Mouse (Mus musculus): ENCODE measurements around the gene D17Wsu92e. TPM values are rescaled to one million over a fixed set of nuclear protein-coding genes. Genes with fewer than 3 reads are reported as not detected.

D17Wsu92e gene
- total and polyA plus RNA-seq, 2 experiments, result 93.0 to 159 TPM

DNA sequence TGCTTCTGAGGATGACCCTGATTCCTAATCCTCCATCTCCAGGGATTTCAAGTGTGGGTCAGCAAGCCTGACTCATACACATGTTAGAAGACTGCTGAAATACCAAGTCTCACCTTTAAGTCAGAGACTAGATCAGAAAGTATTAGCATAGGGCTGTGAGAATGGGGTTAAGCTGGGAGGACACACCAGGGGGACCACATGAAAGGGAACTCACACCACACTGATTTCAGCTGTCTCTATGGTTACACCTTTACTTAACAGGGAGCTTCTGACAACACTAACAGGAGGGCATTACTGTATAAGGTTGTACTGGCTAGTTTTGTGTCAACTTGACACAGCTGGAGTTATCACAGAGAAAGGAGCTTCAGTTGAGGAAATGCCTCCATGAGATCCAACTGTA is 5.8 kb downstream of the D17Wsu92e start:
- Histone ChIP-seq H3K27ac (replicated peaks; ENCODE audit: insufficient read depth, low read depth, low read length) (no peak overlapping the region), H3K36me3 (ENCODE audit: control insufficient read depth, insufficient read depth, low read length) (no peaks in the 10 kb centered on the region; the same call in 1 of the 2 replicates), H3K9ac (ENCODE audit: low read depth, low read length) (no peak overlapping the region), H3K27me3 (ENCODE audit: control insufficient read depth, insufficient read depth, low read length) (no peaks in the 10 kb centered on the region), H3K79me2 (ENCODE audit: control insufficient read depth, insufficient read depth, low read length) (peaks cover 67% of the 10 kb centered on the region), H3K4me1 (ENCODE audit: control insufficient read depth, insufficient read depth, low read length) (peaks cover 50% of the 10 kb centered on the region), H3K4me3 (ENCODE audit: insufficient read depth, low read depth, low read length) (no peak overlapping the region)
- no peak for DNase-seq (ENCODE audit: extremely low read depth, low read depth, low spot score)
- TF ChIP-seq POLR2A (IDR thresholded peaks at IDR 0.05; ENCODE audit: extremely low read depth, insufficient read depth, low read length) (no peak), CTCF (IDR thresholded peaks at IDR 0.05; ENCODE audit: low read depth, low read length) (no peak)

DNA sequence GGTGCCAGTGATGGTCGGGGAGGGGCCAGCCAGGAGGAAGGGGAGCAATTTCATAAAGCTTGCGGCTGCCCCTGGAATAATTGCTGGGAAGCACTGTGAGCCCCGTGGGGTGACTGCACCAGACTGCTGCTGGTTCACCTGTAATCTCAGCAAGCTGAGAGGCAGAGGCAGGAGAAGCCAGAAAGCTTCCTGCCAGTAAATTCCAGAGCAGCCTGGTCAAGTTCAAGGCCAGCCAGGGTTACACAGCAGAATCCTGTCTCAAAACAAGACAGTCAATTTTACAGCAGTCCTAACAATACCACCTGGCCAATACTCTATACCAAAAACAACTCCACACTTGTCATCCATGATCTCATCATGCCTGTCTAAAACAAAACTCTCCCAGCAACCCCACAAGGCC is 8.5 kb downstream of the D17Wsu92e start:
- peak; percentile 81 for DNase-seq (ENCODE audit: extremely low read depth, low read depth, low spot score)
- Histone ChIP-seq H3K27me3 (ENCODE audit: control insufficient read depth, insufficient read depth, low read length) (no peaks in the 10 kb centered on the region), H3K4me3 (ENCODE audit: insufficient read depth, low read depth, low read length) (no peak overlapping the region), H3K27ac (replicated peaks; ENCODE audit: insufficient read depth, low read depth, low read length) (peak overlapping the region; percentile 74), H3K79me2 (ENCODE audit: control insufficient read depth, insufficient read depth, low read length) (peaks cover 63% of the 10 kb centered on the region), H3K9ac (ENCODE audit: low read depth, low read length) (no peak overlapping the region), H3K4me1 (ENCODE audit: control insufficient read depth, insufficient read depth, low read length) (peaks cover 48% of the 10 kb centered on the region), H3K36me3 (ENCODE audit: control insufficient read depth, insufficient read depth, low read length) (no peaks in the 10 kb centered on the region; the same call in 1 of the 2 replicates)
- TF ChIP-seq POLR2A (IDR thresholded peaks at IDR 0.05; ENCODE audit: extremely low read depth, insufficient read depth, low read length), result no peak
- TF ChIP-seq CTCF (IDR thresholded peaks at IDR 0.05; ENCODE audit: low read depth, low read length), result no peak
- WGBS, result 36% methylated on average over 3 of the region's 3 CpGs

DNA sequence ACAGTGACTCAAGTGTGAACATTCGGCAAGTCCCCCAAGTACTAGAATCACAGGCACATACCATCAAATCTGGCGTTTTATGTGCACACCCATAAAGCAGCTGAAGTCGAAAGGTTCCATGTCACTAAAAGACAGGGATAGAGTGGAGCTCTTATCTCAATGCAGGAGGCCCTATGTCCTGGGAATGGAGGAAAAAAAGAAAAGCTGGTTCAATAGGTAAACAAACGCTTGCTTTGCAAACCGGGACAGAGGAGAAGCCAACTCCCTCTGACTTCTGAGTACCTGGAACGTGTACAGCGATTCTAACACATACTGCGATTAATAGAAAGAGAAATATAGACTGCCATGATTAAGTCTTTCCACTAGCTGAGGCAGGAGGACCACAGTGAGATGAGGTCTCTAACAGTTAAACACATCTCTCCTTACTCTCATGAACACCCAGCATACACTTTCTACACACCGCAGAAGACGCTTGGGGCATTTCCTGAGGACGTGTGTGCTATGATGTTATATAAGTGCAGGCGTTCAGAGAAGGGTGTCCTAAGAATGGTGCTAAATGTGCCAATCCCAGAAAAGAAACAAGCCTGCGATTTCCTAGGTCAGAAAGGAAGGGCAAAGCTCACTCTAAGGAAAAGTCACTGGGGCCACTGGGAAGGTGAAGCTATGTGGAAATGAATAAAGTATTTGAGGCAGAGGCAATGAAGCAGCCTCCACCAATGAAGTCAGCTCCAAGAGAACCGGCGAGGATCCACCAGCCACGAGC is 9.7 kb downstream of the D17Wsu92e start:
- no peak overlapping the region for H3K9ac ChIP-seq (ENCODE audit: low read depth, low read length)
- TF ChIP-seq CTCF (IDR thresholded peaks at IDR 0.05; ENCODE audit: low read depth, low read length), result no peak
- no peak for TF ChIP-seq POLR2A (IDR thresholded peaks at IDR 0.05; ENCODE audit: extremely low read depth, insufficient read depth, low read length)
- peaks cover 60% of the 10 kb centered on the region for H3K79me2 ChIP-seq (ENCODE audit: control insufficient read depth, insufficient read depth, low read length)
- H3K27me3 ChIP-seq (ENCODE audit: control insufficient read depth, insufficient read depth, low read length), result no peaks in the 10 kb centered on the region
- H3K27ac ChIP-seq (replicated peaks; ENCODE audit: insufficient read depth, low read depth, low read length), result peak overlapping the region; percentile 74
- peak; percentile 73 for DNase-seq (ENCODE audit: extremely low read depth, low read depth, low spot score)
- whole genome bisulfite sequencing, result 27% methylated on average over 16 of the region's 16 CpGs
- H3K36me3 ChIP-seq (ENCODE audit: control insufficient read depth, insufficient read depth, low read length), result no peaks in the 10 kb centered on the region; the same call in 1 of the 2 replicates
- H3K4me3 ChIP-seq (ENCODE audit: insufficient read depth, low read depth, low read length), result no peak overlapping the region; the same call in 1 of the 2 replicates
- H3K4me1 ChIP-seq (ENCODE audit: control insufficient read depth, insufficient read depth, low read length), result peaks cover 56% of the 10 kb centered on the region

DNA sequence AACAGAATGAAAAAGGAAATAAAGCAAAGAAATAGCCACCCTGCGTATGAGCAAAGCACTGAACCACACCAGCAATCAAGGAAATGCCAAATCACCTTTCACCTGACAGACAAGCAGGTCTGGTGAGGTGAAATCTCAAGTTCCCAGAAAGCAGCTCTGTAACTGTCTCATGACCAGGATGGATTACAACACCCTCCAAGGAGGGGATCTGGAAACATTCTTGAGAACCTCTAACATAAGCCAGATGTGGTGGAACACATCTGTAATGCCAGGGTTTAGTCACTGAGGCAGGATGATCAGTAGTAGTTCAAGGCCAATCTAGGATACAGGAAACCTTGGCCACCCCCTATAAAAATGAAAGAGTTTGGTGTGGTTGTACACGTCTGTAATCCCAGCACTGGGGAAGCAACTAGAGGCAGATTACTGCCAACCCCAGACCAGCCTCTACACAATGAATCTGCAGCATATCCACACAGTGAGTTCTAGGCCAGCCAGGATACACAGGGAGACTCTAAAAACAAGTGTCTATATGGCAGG is 12.8 kb downstream of the D17Wsu92e start:
- no peak for TF ChIP-seq POLR2A (IDR thresholded peaks at IDR 0.05; ENCODE audit: extremely low read depth, insufficient read depth, low read length)
- no peak for TF ChIP-seq CTCF (IDR thresholded peaks at IDR 0.05; ENCODE audit: low read depth, low read length)
- no peaks in the 10 kb centered on the region; the same call in 1 of the 2 replicates for H3K36me3 ChIP-seq (ENCODE audit: control insufficient read depth, insufficient read depth, low read length)
- peaks cover 64% of the 10 kb centered on the region for H3K4me1 ChIP-seq (ENCODE audit: control insufficient read depth, insufficient read depth, low read length)
- DNase-seq (ENCODE audit: extremely low read depth, low read depth, low spot score), result peak; percentile 46
- H3K79me2 ChIP-seq (ENCODE audit: control insufficient read depth, insufficient read depth, low read length), result peaks cover 66% of the 10 kb centered on the region
- H3K4me3 ChIP-seq (ENCODE audit: insufficient read depth, low read depth, low read length), result no peak overlapping the region
- no peak overlapping the region for H3K9ac ChIP-seq (ENCODE audit: low read depth, low read length)
- no peaks in the 10 kb centered on the region for H3K27me3 ChIP-seq (ENCODE audit: control insufficient read depth, insufficient read depth, low read length)
- 19% methylated on average over 2 of the region's 2 CpGs for WGBS
- H3K27ac ChIP-seq (replicated peaks; ENCODE audit: insufficient read depth, low read depth, low read length), result peak overlapping the region; percentile 39

DNA sequence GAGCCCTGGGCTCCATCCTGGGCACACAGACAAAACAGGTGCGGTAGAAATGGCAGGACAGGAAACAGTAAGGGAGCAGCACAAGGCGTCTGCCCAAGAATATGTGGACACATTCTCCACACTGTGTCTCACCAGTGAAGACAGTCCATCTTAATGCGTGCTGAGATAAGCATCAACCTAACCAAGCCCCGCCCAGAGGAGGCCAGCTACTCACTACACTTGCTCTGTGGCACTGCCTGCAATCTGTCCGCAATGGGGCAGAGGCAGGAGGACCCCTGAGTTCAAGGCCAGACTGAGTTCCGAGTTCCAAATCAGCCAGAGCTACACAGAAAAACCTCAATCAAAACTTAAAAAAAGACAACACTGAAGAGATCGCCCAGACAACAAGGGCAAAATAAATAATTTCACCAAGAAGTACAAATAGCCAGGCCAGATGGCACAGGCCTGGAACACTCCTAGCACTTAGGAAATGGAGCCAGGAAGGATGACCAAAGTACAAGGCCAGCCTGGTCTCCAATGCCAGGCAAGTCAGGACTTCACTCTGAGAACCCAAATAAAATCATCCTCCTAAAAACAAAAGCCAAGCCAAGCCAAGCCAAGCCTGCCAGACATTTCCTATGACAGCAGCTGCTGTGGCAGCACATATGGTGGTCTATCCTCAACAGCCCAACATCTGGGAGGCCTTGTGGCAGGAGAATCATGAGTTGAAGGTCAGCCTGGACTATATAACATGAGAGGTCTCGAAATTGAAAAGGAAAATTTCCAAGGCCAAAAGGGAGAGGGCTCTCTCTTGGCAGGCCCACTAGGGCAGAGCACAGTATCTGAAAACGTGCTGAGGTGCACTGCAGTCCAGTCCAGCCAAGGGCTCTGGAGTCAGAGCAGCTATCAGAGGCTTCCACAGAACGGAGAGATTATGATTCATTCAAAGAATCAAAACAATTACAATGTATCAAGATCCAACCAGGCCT is 15.4 kb downstream of the D17Wsu92e start:
- Histone ChIP-seq H3K4me1 (ENCODE audit: control insufficient read depth, insufficient read depth, low read length) (peaks cover 49% of the 10 kb centered on the region), H3K27ac (replicated peaks; ENCODE audit: insufficient read depth, low read depth, low read length) (peak overlapping the region; percentile 76), H3K9ac (ENCODE audit: low read depth, low read length) (0 out of 2 replicates have a peak overlapping the region, but pooled peaks have one; percentile 7), H3K36me3 (ENCODE audit: control insufficient read depth, insufficient read depth, low read length) (no peaks in the 10 kb centered on the region; the same call in 1 of the 2 replicates), H3K79me2 (ENCODE audit: control insufficient read depth, insufficient read depth, low read length) (peaks cover 54% of the 10 kb centered on the region), H3K4me3 (ENCODE audit: insufficient read depth, low read depth, low read length) (no peak overlapping the region), H3K27me3 (ENCODE audit: control insufficient read depth, insufficient read depth, low read length) (no peaks in the 10 kb centered on the region)
- 32% methylated on average over 10 of the region's 10 CpGs for WGBS
- peak; percentile 87 for DNase-seq (ENCODE audit: extremely low read depth, low read depth, low spot score)
- no peak for TF ChIP-seq CTCF (IDR thresholded peaks at IDR 0.05; ENCODE audit: low read depth, low read length)
- no peak for TF ChIP-seq POLR2A (IDR thresholded peaks at IDR 0.05; ENCODE audit: extremely low read depth, insufficient read depth, low read length)
